Mouse (Mus musculus) cerebellum, postnatal 14 days (tissue): ENCODE data around the gene Smarca4.

Source experiments
- DNase-seq, 2 experiments: peaks; one replicate each; pipeline ENCODE4 v3.0.0; 2021; ENCODE audit warnings: mixed read lengths in 2 of 2

The Smarca4 gene

GRCm38 (mm10) chr9:21724147-21724536 is 108.2 kb downstream of the Smarca4 start:
- peak; percentile 92 to 93 for DNase-seq

DNA sequence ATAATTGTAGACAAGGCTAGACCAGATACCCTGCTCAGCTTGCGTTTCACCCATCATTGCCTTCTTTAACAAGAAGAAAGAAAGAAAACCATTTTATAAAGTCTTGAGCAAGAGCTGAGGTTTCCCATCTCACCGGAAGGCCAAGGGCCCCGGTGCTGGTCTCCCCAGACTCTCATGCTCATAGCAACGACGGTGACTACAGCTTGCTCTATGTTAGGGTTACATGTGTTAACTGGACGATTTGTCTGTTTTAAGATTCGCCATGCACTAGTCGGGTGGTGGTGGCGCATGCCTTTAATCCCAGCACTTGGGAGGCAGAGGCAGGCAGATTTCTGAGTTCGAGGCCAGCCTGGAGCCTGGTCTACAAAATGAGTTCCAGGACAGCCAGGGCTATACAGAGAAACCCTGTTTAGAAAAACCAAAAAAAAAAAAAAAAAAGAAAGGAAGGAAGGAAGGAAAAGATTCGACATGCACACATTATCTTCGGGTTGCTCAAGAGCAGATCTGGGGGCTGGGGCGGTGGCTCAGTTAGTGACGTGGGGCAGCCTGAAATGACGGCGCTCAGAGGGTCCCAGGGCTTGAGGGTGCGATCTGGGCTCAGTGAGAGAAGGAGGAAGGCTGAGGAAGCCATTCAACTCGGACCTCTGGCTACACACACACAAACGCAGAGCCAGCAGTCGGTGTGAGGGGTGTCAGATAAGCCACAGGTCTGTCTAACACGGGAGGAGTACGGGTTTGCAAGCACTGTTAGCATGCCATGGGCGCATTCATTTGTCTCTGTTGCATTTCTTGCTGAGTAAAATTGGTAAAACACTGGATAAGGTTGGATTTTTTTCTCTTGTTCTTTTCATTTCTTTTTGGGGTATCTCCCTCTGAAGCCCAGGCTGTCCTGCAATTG is 109.5 kb downstream of the Smarca4 start:
- DNase-seq, result no peak

- DNase-seq, result no peak
Measured at GRCm38 (mm10) chr9:21726218-21726975, 110.4 kb downstream of the Smarca4 start.

GRCm38 (mm10) chr9:21728261-21728832 is 112.4 kb downstream of the Smarca4 start:
- DNase-seq, result no peak

- DNase-seq, result no peak
Measured at GRCm38 (mm10) chr9:21729264-21729663, 113.3 kb downstream of the Smarca4 start.

- no peak for DNase-seq
Measured at GRCm38 (mm10) chr9:21732288-21732687, 116.3 kb downstream of the Smarca4 start.

DNA sequence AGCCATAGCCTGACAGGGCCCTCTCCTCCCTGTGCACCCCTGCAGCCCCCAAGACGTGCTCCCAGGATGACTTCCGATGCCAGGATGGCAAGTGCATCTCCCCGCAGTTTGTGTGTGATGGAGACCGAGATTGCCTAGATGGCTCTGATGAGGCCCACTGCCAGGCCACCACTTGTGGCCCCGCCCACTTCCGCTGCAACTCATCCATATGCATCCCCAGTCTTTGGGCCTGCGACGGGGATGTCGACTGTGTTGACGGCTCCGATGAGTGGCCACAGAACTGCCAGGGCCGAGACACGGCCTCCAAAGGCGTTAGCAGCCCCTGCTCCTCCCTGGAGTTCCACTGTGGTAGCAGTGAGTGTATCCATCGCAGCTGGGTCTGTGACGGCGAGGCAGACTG is 117.5 kb downstream of the Smarca4 start:
- no peak for DNase-seq

DNA sequence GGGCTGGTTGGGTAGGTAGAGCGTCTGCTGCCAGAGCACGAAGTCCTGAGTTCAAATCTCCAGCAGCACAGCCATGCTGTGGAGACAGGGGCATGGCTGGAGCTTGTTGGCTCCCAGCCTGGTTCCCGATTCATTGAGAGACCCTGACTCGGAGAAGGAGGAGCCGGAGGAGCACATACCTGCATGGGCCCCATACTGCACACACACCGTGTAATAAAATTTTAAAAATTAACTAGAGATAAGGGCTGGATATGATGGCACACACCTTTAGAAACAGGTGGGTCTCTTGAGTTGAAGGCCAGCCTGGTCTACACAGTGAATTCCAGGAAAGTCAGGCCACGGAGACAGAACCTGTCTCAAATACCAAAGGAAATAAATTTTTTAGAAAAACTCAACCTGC is 118.0 kb downstream of the Smarca4 start:
- no peak for DNase-seq

DNA sequence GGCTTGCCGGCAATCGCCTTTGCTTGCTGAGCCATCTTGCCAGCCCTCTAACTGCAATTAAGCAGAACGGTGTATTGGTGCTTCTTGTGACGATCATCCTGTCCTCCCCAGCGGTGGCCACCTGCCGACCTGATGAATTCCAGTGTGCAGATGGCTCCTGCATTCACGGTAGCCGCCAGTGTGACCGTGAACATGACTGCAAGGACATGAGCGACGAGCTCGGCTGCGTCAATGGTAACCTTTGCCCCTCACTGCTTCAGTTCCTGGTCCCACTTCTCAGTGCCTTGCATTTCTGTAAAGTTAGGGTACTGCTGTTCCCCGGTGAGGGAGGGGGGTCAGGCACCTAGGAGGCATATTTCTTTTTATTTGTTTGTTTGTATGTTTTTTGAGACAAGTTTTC is 119.2 kb downstream of the Smarca4 start:
- no peak for DNase-seq

GRCm38 (mm10) chr9:21736580-21736979 is 120.6 kb downstream of the Smarca4 start:
- no peak for DNase-seq

DNA sequence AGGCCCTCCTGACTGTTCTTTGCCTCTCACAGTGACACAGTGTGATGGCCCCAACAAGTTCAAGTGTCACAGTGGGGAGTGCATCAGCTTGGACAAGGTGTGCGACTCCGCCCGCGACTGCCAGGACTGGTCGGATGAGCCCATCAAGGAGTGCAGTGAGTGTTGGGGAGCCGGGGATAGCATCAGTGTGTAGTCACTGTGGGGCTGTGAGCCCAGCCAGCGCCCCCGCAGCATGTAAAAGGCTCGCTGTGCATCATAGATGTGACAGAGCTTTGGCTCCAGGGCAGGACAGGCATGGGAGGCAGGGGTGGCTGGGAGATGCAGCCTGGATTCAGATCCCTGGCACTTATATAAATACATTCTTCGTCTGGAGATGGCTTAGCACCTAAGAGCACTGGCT is 121.2 kb downstream of the Smarca4 start:
- DNase-seq, result no peak

- peak; percentile 69 to 80 for DNase-seq
Measured at GRCm38 (mm10) chr9:21738776-21739175, 122.8 kb downstream of the Smarca4 start.

DNA sequence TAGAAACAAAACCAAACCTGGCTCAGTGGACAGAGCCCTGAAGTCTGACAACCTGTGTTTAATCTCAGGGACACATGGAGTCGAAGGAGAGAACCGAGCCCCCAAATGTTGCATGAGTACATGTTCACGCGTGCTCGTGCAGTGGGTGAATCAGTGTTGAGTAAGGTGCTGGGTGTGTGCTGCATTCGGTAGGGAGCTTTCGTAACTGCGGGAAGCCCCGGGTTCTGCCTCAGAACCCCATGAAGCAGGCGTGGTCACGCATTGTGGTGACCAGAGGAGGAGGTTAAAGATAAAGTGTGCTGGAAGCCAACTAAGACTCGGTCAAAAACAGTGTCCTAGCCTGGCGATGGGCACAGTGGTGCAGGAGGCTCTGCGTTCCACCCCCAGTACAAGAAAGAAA is 124.5 kb downstream of the Smarca4 start:
- no peak for DNase-seq

- no peak for DNase-seq
Measured at GRCm38 (mm10) chr9:21741514-21741913, 125.5 kb downstream of the Smarca4 start.

- peak in 1 of 2 experiments; percentile 32 for DNase-seq
Measured at GRCm38 (mm10) chr9:21747238-21747774, 131.3 kb downstream of the Smarca4 start.

DNA sequence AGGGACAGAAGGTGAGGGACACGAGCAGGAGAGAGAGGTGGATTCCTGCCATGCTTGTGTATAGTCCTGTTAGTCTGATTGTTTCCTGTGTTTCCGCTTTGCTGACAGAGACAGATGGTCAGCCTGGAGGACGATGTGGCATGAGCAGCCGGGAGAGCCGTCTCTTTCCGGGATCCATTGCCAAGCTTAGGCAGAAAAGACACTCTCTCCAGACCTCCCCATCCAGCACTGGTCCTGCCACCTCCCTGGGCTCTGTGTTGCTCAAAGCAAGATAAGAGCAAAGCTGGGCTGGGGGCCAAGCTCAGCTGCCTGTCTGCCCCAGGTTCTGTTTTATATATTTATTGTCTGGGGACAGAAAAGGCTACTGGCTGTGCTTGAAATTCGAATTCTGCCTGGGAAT is 132.1 kb downstream of the Smarca4 start:
- DNase-seq, result peak; percentile 96

- DNase-seq, result peak; percentile 63 to 65
Measured at GRCm38 (mm10) chr9:21748491-21748890, 132.5 kb downstream of the Smarca4 start.

- peak in 1 of 2 experiments; percentile 65 for DNase-seq
Measured at GRCm38 (mm10) chr9:21749382-21750118, 133.6 kb downstream of the Smarca4 start.

DNA sequence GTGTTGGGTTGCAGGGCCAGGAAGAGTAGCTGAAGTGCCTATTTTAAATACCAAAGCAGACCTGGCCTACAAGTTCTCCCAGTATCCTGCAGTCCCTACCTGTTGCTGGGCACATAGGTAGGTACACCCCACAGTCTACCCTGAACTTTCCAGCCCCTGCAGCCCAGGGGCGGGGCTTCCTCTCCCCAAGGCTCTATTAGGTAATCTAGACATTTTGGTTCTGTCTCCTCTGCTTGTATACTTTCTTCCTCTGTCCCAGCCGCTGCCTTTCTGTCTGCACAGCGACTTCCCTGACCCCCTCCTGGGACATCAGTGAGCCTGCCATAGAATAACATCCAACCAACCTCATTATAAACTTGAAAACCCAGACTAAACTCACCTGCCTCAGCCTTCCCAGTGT is 134.4 kb downstream of the Smarca4 start:
- no peak for DNase-seq

DNA sequence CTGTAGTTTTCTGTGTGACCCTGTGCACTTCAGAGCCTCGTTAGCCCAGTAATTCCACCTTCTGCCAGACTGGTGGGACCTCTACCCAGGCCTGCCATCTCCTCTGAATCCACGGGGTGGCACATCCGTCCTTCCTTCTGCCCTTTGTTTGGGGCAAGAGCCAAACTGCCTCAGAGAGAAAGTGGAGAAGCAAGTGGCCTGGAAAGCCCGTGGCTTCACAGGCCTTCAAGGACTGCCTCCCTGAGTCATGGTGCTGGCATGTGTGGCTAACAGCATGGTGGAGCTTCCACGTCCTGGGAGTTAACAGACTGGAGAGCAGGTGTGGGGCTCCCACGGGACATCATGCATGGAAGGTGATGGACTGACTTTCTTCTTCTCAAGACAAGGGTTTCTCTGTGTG is 135.4 kb downstream of the Smarca4 start:
- peak; percentile 48 to 68 for DNase-seq

GRCm38 (mm10) chr9:21752252-21752792 is 136.4 kb downstream of the Smarca4 start:
- DNase-seq, result no peak
